Mouse (Mus musculus) urinary bladder, postnatal 4 days (tissue): Measurements from ENCODE around the gene Tcam1.

Source experiments
- DNase-seq, 2 experiments: peaks; one replicate each; pipeline ENCODE4 v3.0.0; 2021 to 2022; ENCODE audit warnings: low spot score in 2 of 2

Gene Tcam1

GRCm38 (mm10) chr11:106318406-106319366 is 42.2 kb downstream of the Tcam1 start:
- no peak for DNase-seq

GRCm38 (mm10) chr11:106324858-106325257 is 48.4 kb downstream of the Tcam1 start:
- no peak for DNase-seq

- DNase-seq: no peak
Measured at GRCm38 (mm10) chr11:106325566-106326206, 49.2 kb downstream of the Tcam1 start.

- no peak for DNase-seq
Measured at GRCm38 (mm10) chr11:106326475-106326874, 50.0 kb downstream of the Tcam1 start.

DNA sequence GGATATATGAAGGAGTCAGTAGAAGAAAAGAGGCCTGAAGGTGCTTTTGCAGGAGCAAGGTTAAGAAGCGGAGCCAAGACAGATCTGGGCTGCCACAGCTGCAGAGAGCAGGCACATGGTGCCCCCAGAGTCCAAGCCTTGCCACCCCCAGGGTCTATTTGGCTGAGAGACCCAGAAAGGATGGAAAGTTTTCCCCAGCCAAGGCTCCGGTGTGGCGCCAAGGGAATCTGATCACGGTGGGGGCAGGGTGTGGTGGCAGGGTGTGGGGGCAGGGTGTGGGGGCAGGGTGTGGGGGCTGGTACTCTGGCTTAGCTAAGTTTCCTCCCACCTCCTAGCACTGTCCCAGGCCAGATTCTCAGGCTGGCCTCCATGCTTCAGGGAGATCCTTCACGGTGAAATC is 52.0 kb downstream of the Tcam1 start:
- no peak for DNase-seq

- no peak for DNase-seq
Measured at GRCm38 (mm10) chr11:106329128-106329527, 52.7 kb downstream of the Tcam1 start.

DNA sequence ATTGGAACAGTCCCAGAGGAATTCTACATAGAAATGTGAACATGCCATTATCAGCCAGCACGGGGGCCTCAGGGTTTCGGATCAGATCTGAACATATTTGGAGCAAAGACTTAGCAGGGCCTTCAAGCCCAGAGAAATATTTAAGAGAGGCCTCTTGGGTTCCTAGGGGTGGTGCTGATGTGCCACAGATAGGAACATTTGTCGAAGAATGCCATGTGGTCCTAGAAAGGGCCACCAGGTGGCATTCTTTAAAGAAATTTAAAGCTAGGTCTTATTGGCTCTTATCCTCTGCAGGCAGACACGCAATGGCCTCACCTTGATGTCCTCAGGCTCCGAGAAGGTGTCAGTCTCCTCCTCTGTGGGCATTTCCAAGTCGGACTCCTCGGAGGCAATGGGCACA is 53.2 kb downstream of the Tcam1 start:
- no peak for DNase-seq

DNA sequence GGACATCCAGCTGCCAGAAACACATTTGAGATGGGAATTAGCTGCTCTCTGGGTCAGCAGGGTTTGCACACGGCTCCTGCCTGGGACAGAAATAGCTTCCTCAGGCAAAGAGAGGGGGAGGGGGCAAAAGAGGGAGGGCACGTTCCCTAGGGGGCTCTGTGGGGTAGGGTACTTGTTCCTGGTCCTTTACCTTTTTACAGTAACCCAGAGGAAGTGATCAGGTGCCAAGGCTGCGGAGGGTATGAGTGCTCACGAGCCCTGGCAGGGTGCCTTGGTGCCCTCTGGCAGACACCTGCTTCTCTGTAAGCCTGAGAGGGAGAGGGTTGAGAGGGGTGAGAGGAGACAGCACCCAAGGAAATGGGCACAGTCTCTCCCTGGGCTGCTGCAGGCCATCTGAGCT is 56.0 kb downstream of the Tcam1 start:
- DNase-seq: no peak

- DNase-seq: no peak
Measured at GRCm38 (mm10) chr11:106334066-106334465, 57.6 kb downstream of the Tcam1 start.

DNA sequence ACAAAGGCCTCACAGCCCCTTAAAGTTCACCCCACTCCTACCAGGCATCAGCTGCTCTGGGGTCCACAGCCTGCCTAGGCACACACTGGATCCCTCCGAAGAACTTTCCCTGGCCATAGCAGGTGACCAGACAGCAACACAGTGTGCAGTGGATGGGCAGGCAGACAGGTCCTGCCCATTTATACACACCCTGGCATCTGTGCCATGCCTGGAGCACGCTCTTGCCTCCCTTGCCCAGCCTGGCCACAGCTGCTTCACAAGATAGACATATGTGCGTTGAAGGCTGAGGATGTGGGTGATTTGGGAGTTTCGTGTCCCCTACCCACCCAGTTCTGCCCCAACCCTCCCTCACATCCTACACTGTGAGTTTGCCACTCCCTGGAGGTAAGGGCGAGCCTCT is 61.6 kb downstream of the Tcam1 start:
- no peak for DNase-seq
